Mouse (Mus musculus): Measurements from ENCODE around the gene En2.

GRCm38 (mm10) chr5:28207043-28207442 is 41.5 kb downstream of the En2 start:
- TF ChIP-seq CTCF (IDR thresholded peaks at IDR 0.05; ENCODE audit: borderline replicate concordance, insufficient read depth, low read depth, low read length) (no peak), POLR2A (IDR thresholded peaks at IDR 0.05; ENCODE audit: borderline replicate concordance, insufficient read depth, low read length) (no peak)
